Mouse (Mus musculus): ENCODE measurements around the gene Anpep. TPM values are rescaled to one million over a fixed set of nuclear protein-coding genes. Genes with fewer than 3 reads are reported as not detected.

The Anpep gene
- 36.1 TPM for polyA plus RNA-seq (2014; fragmentation: Illumina TruSeq; extraction: RNeasy Lipid Tissue Mini Kit (QIAGEN cat#74804); ENCODE audit: low read depth, low replicate concordance)

GRCm38 (mm10) chr7:79860811-79861210 lies at the start of gene Anpep:
Anpep (minus strand) TSS chr7:79861059.

GRCm38 (mm10) chr7:79810611-79811506 lies 50.0 kb downstream of the Anpep start, which contains the start of gene Mesp2:
Mesp2 (plus strand) TSS chr7:79810727.

DNA sequence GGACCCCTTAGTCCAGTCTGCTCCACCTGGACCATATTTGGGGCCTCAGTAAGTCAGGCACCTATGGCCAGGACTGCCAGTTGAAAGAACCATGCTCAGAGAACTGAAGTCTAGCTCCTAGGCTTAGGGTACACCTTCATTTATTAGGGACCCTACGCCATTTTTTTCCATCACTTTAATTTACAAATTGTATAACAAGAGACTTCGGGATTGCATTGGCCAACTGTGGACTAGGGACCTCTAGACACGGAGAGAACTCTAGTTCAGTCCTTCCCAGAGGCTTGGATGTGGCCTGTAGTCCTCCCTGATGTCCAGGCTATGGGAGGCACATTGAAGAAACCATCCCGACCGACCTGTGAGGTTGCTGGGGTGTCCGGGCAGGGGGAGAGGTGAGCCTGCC lies 67.2 kb downstream of the Anpep start, which contains the start of gene Mesp1:
Mesp1 (minus strand) TSS at position 101 of the 400 bp plus-strand sequence.

Other genes starting within 250 kb of the Anpep start
- 20.4 TPM for gene Rhcg, start 243.4 kb downstream of the Anpep start, polyA plus RNA-seq (2014; fragmentation: Illumina TruSeq; extraction: RNeasy Lipid Tissue Mini Kit (QIAGEN cat#74804); ENCODE audit: low read depth, low replicate concordance)
- gene Ticrr, start 200.9 kb downstream of the Anpep start, polyA plus RNA-seq (2014; fragmentation: Illumina TruSeq; extraction: RNeasy Lipid Tissue Mini Kit (QIAGEN cat#74804); ENCODE audit: low read depth, low replicate concordance): 0.12 TPM
- 0.20 TPM for gene Kif7, start 145.3 kb downstream of the Anpep start, polyA plus RNA-seq (2014; fragmentation: Illumina TruSeq; extraction: RNeasy Lipid Tissue Mini Kit (QIAGEN cat#74804); ENCODE audit: low read depth, low replicate concordance)
- 1.1 TPM for gene Plin1, start 128.2 kb downstream of the Anpep start, polyA plus RNA-seq (2014; fragmentation: Illumina TruSeq; extraction: RNeasy Lipid Tissue Mini Kit (QIAGEN cat#74804); ENCODE audit: low read depth, low replicate concordance)
- 40.0 TPM for gene Pex11a, start 117.9 kb downstream of the Anpep start, polyA plus RNA-seq (2014; fragmentation: Illumina TruSeq; extraction: RNeasy Lipid Tissue Mini Kit (QIAGEN cat#74804); ENCODE audit: low read depth, low replicate concordance)
- 1.5 TPM for gene Wdr93, start 117.9 kb downstream of the Anpep start, polyA plus RNA-seq (2014; fragmentation: Illumina TruSeq; extraction: RNeasy Lipid Tissue Mini Kit (QIAGEN cat#74804); ENCODE audit: low read depth, low replicate concordance)
- not detected for gene Mesp1, start 67.3 kb downstream of the Anpep start, polyA plus RNA-seq (2014; fragmentation: Illumina TruSeq; extraction: RNeasy Lipid Tissue Mini Kit (QIAGEN cat#74804); ENCODE audit: low read depth, low replicate concordance)
- not detected for gene Mesp2, start 50.3 kb downstream of the Anpep start, polyA plus RNA-seq (2014; fragmentation: Illumina TruSeq; extraction: RNeasy Lipid Tissue Mini Kit (QIAGEN cat#74804); ENCODE audit: low read depth, low replicate concordance)
- 42.6 TPM for gene Ap3s2, start 59.6 kb upstream of the Anpep start, polyA plus RNA-seq (2014; fragmentation: Illumina TruSeq; extraction: RNeasy Lipid Tissue Mini Kit (QIAGEN cat#74804); ENCODE audit: low read depth, low replicate concordance)
- 10.0 TPM for gene Arpin, start 74.3 kb upstream of the Anpep start, polyA plus RNA-seq (2014; fragmentation: Illumina TruSeq; extraction: RNeasy Lipid Tissue Mini Kit (QIAGEN cat#74804); ENCODE audit: low read depth, low replicate concordance)
- gene Zfp710, start 163.8 kb upstream of the Anpep start, polyA plus RNA-seq (2014; fragmentation: Illumina TruSeq; extraction: RNeasy Lipid Tissue Mini Kit (QIAGEN cat#74804); ENCODE audit: low read depth, low replicate concordance): 0.73 TPM